Mouse (Mus musculus): ENCODE measurements around the gene Mrtfa.

DNA sequence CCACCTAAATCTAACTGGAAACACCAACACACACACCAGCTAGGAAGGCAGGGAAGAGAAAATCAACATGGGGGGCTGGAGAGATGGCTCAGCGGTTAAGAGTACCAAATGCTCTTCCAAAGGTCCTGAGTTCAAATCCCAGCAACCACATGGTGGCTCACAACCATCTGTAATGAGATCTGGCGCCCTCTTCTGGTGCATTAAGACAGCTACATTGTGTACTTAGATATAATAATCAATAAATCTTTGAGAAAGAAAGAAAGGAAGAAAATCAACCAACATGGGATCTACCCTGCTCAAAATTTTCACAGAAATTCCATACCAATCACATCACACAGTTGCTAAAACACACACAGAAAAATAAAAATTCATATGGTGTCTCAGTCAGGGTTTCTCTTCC, 34.1 kb downstream of the Mrtfa start:
- TF ChIP-seq CTCF (IDR thresholded peaks at IDR 0.05; ENCODE audit: low read depth, low read length) (no peak), POLR2A (IDR thresholded peaks at IDR 0.05; ENCODE audit: insufficient read depth, low read length) (no peak)

Measured in ES-Bruce4 (cell line).